Mouse (Mus musculus): ENCODE data around the gene Ap5z1. TPM values are rescaled to one million over a fixed set of nuclear protein-coding genes. Genes with fewer than 3 reads are reported as not detected.

The Ap5z1 gene
- polyA plus RNA-seq, 1 experiment = 7.9 TPM

GRCm38 (mm10) chr5:142518973-142519372 is 55.2 kb downstream of the Ap5z1 start:
- Histone ChIP-seq H3K36me3 (ENCODE audit: control insufficient read depth, insufficient read depth, low read length, poor library complexity, severe bottlenecking) (no peaks in the 10 kb centered on the region), H3K27ac (ENCODE audit: insufficient read depth, low read length) (no peak overlapping the region), H3K9ac (ENCODE audit: low read depth, poor library complexity, severe bottlenecking) (no peak overlapping the region), H3K9me3 (replicated peaks; ENCODE audit: control insufficient read depth, insufficient read depth, low read length, poor library complexity, severe bottlenecking) (no peaks in the 10 kb centered on the region), H3K27me3 (ENCODE audit: control insufficient read depth, insufficient read depth, low read length, poor library complexity, severe bottlenecking) (no peaks in the 10 kb centered on the region), H3K4me1 (ENCODE audit: control insufficient read depth, insufficient read depth, low read length) (no peaks in the 10 kb centered on the region), H3K4me3 (ENCODE audit: low read depth, low read length) (no peak overlapping the region)
- no peak for TF ChIP-seq CTCF (IDR thresholded peaks at IDR 0.05; ENCODE audit: low read depth, low read length)
- TF ChIP-seq EP300 (IDR thresholded peaks at IDR 0.05; ENCODE audit: insufficient read depth, low read depth, low read length) = no peak
- no peak for TF ChIP-seq POLR2A (IDR thresholded peaks at IDR 0.05; ENCODE audit: insufficient read depth, low read length)

- no peak for TF ChIP-seq EP300 (IDR thresholded peaks at IDR 0.05; ENCODE audit: insufficient read depth, low read depth, low read length)
- no peak for TF ChIP-seq CTCF (IDR thresholded peaks at IDR 0.05; ENCODE audit: low read depth, low read length)
- TF ChIP-seq POLR2A (IDR thresholded peaks at IDR 0.05; ENCODE audit: insufficient read depth, low read length) = no peak
- no peak overlapping the region for H3K4me3 ChIP-seq (ENCODE audit: low read depth, low read length)
- no peaks in the 10 kb centered on the region for H3K36me3 ChIP-seq (ENCODE audit: control insufficient read depth, insufficient read depth, low read length, poor library complexity, severe bottlenecking)
Measured at GRCm38 (mm10) chr5:142520360-142520759, 56.6 kb downstream of the Ap5z1 start.

GRCm38 (mm10) chr5:142521195-142521866 is 57.6 kb downstream of the Ap5z1 start:
- TF ChIP-seq EP300 (IDR thresholded peaks at IDR 0.05; ENCODE audit: insufficient read depth, low read depth, low read length) (no peak), CTCF (IDR thresholded peaks at IDR 0.05; ENCODE audit: low read depth, low read length) (no peak), POLR2A (IDR thresholded peaks at IDR 0.05; ENCODE audit: insufficient read depth, low read length) (no peak)
- Histone ChIP-seq H3K9ac (ENCODE audit: low read depth, poor library complexity, severe bottlenecking) (no peak overlapping the region), H3K9me3 (replicated peaks; ENCODE audit: control insufficient read depth, insufficient read depth, low read length, poor library complexity, severe bottlenecking) (no peaks in the 10 kb centered on the region), H3K4me3 (ENCODE audit: low read depth, low read length) (no peak overlapping the region), H3K27ac (ENCODE audit: insufficient read depth, low read length) (no peak overlapping the region), H3K36me3 (ENCODE audit: control insufficient read depth, insufficient read depth, low read length, poor library complexity, severe bottlenecking) (no peaks in the 10 kb centered on the region), H3K27me3 (ENCODE audit: control insufficient read depth, insufficient read depth, low read length, poor library complexity, severe bottlenecking) (no peaks in the 10 kb centered on the region), H3K4me1 (ENCODE audit: control insufficient read depth, insufficient read depth, low read length) (no peaks in the 10 kb centered on the region)

More at GRCm38 (mm10) chr5:142520360-142520759, 56.6 kb downstream of the Ap5z1 start:
- Histone ChIP-seq H3K9me3 (replicated peaks; ENCODE audit: control insufficient read depth, insufficient read depth, low read length, poor library complexity, severe bottlenecking) (no peaks in the 10 kb centered on the region), H3K4me1 (ENCODE audit: control insufficient read depth, insufficient read depth, low read length) (no peaks in the 10 kb centered on the region), H3K27me3 (ENCODE audit: control insufficient read depth, insufficient read depth, low read length, poor library complexity, severe bottlenecking) (no peaks in the 10 kb centered on the region), H3K9ac (ENCODE audit: low read depth, poor library complexity, severe bottlenecking) (no peak overlapping the region), H3K27ac (ENCODE audit: insufficient read depth, low read length) (no peak overlapping the region)

- no peak overlapping the region for H3K9ac ChIP-seq (ENCODE audit: low read depth, poor library complexity, severe bottlenecking)
- no peaks in the 10 kb centered on the region for H3K9me3 ChIP-seq (replicated peaks; ENCODE audit: control insufficient read depth, insufficient read depth, low read length, poor library complexity, severe bottlenecking)
- no peak overlapping the region for H3K27ac ChIP-seq (ENCODE audit: insufficient read depth, low read length)
- no peak overlapping the region for H3K4me3 ChIP-seq (ENCODE audit: low read depth, low read length)
- H3K27me3 ChIP-seq (ENCODE audit: control insufficient read depth, insufficient read depth, low read length, poor library complexity, severe bottlenecking) = peaks cover 4% of the 10 kb centered on the region; the same call in 1 of the 2 replicates
- H3K4me1 ChIP-seq (ENCODE audit: control insufficient read depth, insufficient read depth, low read length) = no peaks in the 10 kb centered on the region
- TF ChIP-seq CTCF (IDR thresholded peaks at IDR 0.05; ENCODE audit: low read depth, low read length) = no peak
- no peak for TF ChIP-seq EP300 (IDR thresholded peaks at IDR 0.05; ENCODE audit: insufficient read depth, low read depth, low read length)
- no peak for TF ChIP-seq POLR2A (IDR thresholded peaks at IDR 0.05; ENCODE audit: insufficient read depth, low read length)
- H3K36me3 ChIP-seq (ENCODE audit: control insufficient read depth, insufficient read depth, low read length, poor library complexity, severe bottlenecking) = no peaks in the 10 kb centered on the region
Measured at GRCm38 (mm10) chr5:142524711-142525464, 61.1 kb downstream of the Ap5z1 start.

Other genes with a start within 250 kb of the Ap5z1 start
- gene Foxk1, start 62.4 kb upstream of the Ap5z1 start, polyA plus RNA-seq (2011; ENCODE audit: insufficient read depth, insufficient read length, low read depth, missing spikeins) = 17.7 and 18.6 TPM in 2 replicates
- gene Papolb, start 66.1 kb downstream of the Ap5z1 start, polyA plus RNA-seq (2011; ENCODE audit: insufficient read depth, insufficient read length, low read depth, missing spikeins) = 3.3 and 3.9 TPM in 2 replicates
- 78.0 and 79.3 TPM in 2 replicates for gene Radil, start 87.2 kb downstream of the Ap5z1 start, polyA plus RNA-seq (2011; ENCODE audit: insufficient read depth, insufficient read length, low read depth, missing spikeins)
- gene Mmd2, start 144.9 kb downstream of the Ap5z1 start, polyA plus RNA-seq (2011; ENCODE audit: insufficient read depth, insufficient read length, low read depth, missing spikeins) = 0.26 TPM in 1 of 2 replicates, not detected in the other
- gene Wipi2, start 163.8 kb downstream of the Ap5z1 start, polyA plus RNA-seq (2011; ENCODE audit: insufficient read depth, insufficient read length, low read depth, missing spikeins) = 50.6 and 55.0 TPM in 2 replicates
- 9.5 and 9.9 TPM in 2 replicates for gene Slc29a4, start 228.6 kb downstream of the Ap5z1 start, polyA plus RNA-seq (2011; ENCODE audit: insufficient read depth, insufficient read length, low read depth, missing spikeins)